Mouse (Mus musculus): ENCODE data around the gene Prpf19. TPM values are rescaled to one million over a fixed set of nuclear protein-coding genes. Genes with fewer than 3 reads are reported as not detected.

The Prpf19 gene
- polyA plus RNA-seq (2014; fragmentation: Illumina TruSeq; extraction: RNeasy Lipid Tissue Mini Kit (QIAGEN cat#74804); ENCODE audit: low read depth, low replicate concordance) = 37.5 TPM

GRCm38 (mm10) chr19:10895016-10895528 is at the start of gene Prpf19:
TSS of gene Prpf19 (plus strand) at chr19:10895231.

GRCm38 (mm10) chr19:10869886-10870527 is 25.0 kb upstream of the Prpf19 start, which contains the start of gene Tmem132a:
TSS of gene Tmem132a (minus strand) at chr19:10869940.

GRCm38 (mm10) chr19:10881426-10882154 is 13.4 kb upstream of the Prpf19 start, which contains the start of gene Tmem109:
TSS of gene Tmem109 (minus strand) at chr19:10882001.

DNA sequence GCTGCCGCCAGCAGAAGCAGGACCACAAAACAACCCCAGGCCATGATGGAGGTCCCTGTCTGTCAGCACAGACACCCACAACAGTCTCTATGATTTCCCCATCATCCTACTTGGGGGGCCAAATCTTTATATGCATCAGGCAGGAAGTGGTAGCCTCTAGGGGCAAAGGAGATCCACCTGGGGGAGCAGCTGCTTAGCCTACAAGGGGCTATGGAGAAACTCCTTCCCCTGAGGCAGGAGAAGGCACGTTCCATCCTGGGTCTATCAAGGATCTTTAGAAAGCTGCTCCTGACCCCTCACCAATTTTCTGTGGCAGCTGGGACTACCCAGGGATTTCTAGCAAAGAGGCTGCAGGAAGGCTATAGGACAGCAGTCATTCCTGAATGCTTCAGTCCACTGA is 25.5 kb downstream of the Prpf19 start, which contains the start of gene Zp1:
Gene Zp1, minus strand, starts transcription at position 101 of the 400 bp plus-strand sequence.

DNA sequence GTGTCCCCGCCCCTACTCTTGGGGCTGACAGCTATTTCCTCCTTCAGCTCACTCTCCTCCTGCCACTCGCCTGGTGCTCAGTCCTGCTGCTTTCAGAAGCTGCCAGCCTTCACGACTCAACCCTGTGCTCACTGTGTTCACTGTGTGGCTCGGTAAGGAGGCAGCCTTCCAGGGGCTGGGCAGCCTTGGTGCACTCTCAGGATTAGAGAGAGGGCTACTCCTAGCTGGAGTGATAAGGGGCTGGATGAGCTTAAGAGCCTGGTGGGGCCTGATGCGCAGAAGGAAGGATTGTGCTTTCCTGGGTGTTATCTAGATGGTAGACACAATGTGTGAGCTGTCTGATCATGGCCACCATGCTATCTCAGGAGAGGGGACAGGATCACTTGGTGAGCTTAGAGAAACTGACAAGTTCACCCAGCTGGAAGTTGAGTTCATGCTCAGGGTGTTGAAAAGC is 42.1 kb downstream of the Prpf19 start, which contains the start of gene Ptgdr2:
Gene Ptgdr2, plus strand, starts transcription at position 51 of the 454 bp plus-strand sequence.

GRCm38 (mm10) chr19:10949112-10949511 is 54.1 kb downstream of the Prpf19 start, which contains the start of gene Ccdc86:
TSS of gene Ccdc86 (minus strand) at chr19:10949266.

Other genes with a start within 250 kb of the Prpf19 start
- not detected for gene Pga5, start 217.2 kb upstream of the Prpf19 start, polyA plus RNA-seq (2014; fragmentation: Illumina TruSeq; extraction: RNeasy Lipid Tissue Mini Kit (QIAGEN cat#74804); ENCODE audit: low read depth, low replicate concordance)
- 2.6 TPM for gene Vps37c, start 206.5 kb upstream of the Prpf19 start, polyA plus RNA-seq (2014; fragmentation: Illumina TruSeq; extraction: RNeasy Lipid Tissue Mini Kit (QIAGEN cat#74804); ENCODE audit: low read depth, low replicate concordance)
- gene Cd5, start 156.2 kb upstream of the Prpf19 start, polyA plus RNA-seq (2014; fragmentation: Illumina TruSeq; extraction: RNeasy Lipid Tissue Mini Kit (QIAGEN cat#74804); ENCODE audit: low read depth, low replicate concordance) = not detected
- not detected for gene Cd6, start 65.2 kb upstream of the Prpf19 start, polyA plus RNA-seq (2014; fragmentation: Illumina TruSeq; extraction: RNeasy Lipid Tissue Mini Kit (QIAGEN cat#74804); ENCODE audit: low read depth, low replicate concordance)
- 0.49 TPM for gene Slc15a3, start 55.5 kb upstream of the Prpf19 start, polyA plus RNA-seq (2014; fragmentation: Illumina TruSeq; extraction: RNeasy Lipid Tissue Mini Kit (QIAGEN cat#74804); ENCODE audit: low read depth, low replicate concordance)
- 0.12 TPM for gene Tmem132a, start 25.3 kb upstream of the Prpf19 start, polyA plus RNA-seq (2014; fragmentation: Illumina TruSeq; extraction: RNeasy Lipid Tissue Mini Kit (QIAGEN cat#74804); ENCODE audit: low read depth, low replicate concordance)
- 2.8 TPM for gene Tmem109, start 13.2 kb upstream of the Prpf19 start, polyA plus RNA-seq (2014; fragmentation: Illumina TruSeq; extraction: RNeasy Lipid Tissue Mini Kit (QIAGEN cat#74804); ENCODE audit: low read depth, low replicate concordance)
- gene Zp1, start 25.4 kb downstream of the Prpf19 start, polyA plus RNA-seq (2014; fragmentation: Illumina TruSeq; extraction: RNeasy Lipid Tissue Mini Kit (QIAGEN cat#74804); ENCODE audit: low read depth, low replicate concordance) = not detected
- not detected for gene Ptgdr2, start 41.9 kb downstream of the Prpf19 start, polyA plus RNA-seq (2014; fragmentation: Illumina TruSeq; extraction: RNeasy Lipid Tissue Mini Kit (QIAGEN cat#74804); ENCODE audit: low read depth, low replicate concordance)
- 1.1 TPM for gene Ccdc86, start 54.0 kb downstream of the Prpf19 start, polyA plus RNA-seq (2014; fragmentation: Illumina TruSeq; extraction: RNeasy Lipid Tissue Mini Kit (QIAGEN cat#74804); ENCODE audit: low read depth, low replicate concordance)
- not detected for gene Ms4a10, start 79.4 kb downstream of the Prpf19 start, polyA plus RNA-seq (2014; fragmentation: Illumina TruSeq; extraction: RNeasy Lipid Tissue Mini Kit (QIAGEN cat#74804); ENCODE audit: low read depth, low replicate concordance)
- not detected for gene Ms4a15, start 98.0 kb downstream of the Prpf19 start, polyA plus RNA-seq (2014; fragmentation: Illumina TruSeq; extraction: RNeasy Lipid Tissue Mini Kit (QIAGEN cat#74804); ENCODE audit: low read depth, low replicate concordance)
- gene Ms4a18, start 122.8 kb downstream of the Prpf19 start, polyA plus RNA-seq (2014; fragmentation: Illumina TruSeq; extraction: RNeasy Lipid Tissue Mini Kit (QIAGEN cat#74804); ENCODE audit: low read depth, low replicate concordance) = not detected
- not detected for gene Ms4a8a, start 185.9 kb downstream of the Prpf19 start, polyA plus RNA-seq (2014; fragmentation: Illumina TruSeq; extraction: RNeasy Lipid Tissue Mini Kit (QIAGEN cat#74804); ENCODE audit: low read depth, low replicate concordance)
- gene 1700017D01Rik, start 235.6 kb downstream of the Prpf19 start, polyA plus RNA-seq (2014; fragmentation: Illumina TruSeq; extraction: RNeasy Lipid Tissue Mini Kit (QIAGEN cat#74804); ENCODE audit: low read depth, low replicate concordance) = not detected